Mouse (Mus musculus) E14TG2a.4 (cell line): ENCODE measurements around the gene Ankrd44.

Experiments
- CTCF ChIP-seq: conservative IDR thresholded peaks from 2 replicates; pipeline ENCODE4 v1.5.1; 2014; ENCODE audit warnings: low read length
- NANOG ChIP-seq: IDR thresholded peaks from 2 replicates; pipeline ENCODE4 v1.6.1; 2014; ENCODE audit warnings: borderline replicate concordance, low read length, mixed read lengths
- POU5F1 ChIP-seq: IDR thresholded peaks from 2 replicates; pipeline ENCODE4 v1.6.1; 2014; ENCODE audit warnings: low read length, borderline replicate concordance

GRCm38 (mm10) chr1:54612344-54612743 is 313.8 kb downstream of the Ankrd44 start:
- TF ChIP-seq CTCF (no peak), NANOG (no peak), POU5F1 (no peak)
